Mouse (Mus musculus) liver, adult 10 weeks (tissue): ENCODE results near the gene 6720489N17Rik. TPM values are rescaled to one million over a fixed set of nuclear protein-coding genes. Genes with fewer than 3 reads are reported as not detected.

Experiments
- polyA plus RNA-seq: library from polyadenylated mRNA; stranded (reverse); fragments of 350-450 nt; fragmentation: Illumina TruSeq; extraction: RNeasy Lipid Tissue Mini Kit (QIAGEN cat#74804); gene quantifications from one replicate; pipeline ENCODE4 v1.2.3, GENCODE M21; 2014; ENCODE audit warnings: low read depth, low replicate concordance

6720489N17Rik gene
- polyA plus RNA-seq: 0.82 TPM

GRCm38 (mm10) chr13:62623577-62624276 is at the start of gene 6720489N17Rik:
Gene 6720489N17Rik, minus strand, starts transcription at chr13:62624182.

DNA sequence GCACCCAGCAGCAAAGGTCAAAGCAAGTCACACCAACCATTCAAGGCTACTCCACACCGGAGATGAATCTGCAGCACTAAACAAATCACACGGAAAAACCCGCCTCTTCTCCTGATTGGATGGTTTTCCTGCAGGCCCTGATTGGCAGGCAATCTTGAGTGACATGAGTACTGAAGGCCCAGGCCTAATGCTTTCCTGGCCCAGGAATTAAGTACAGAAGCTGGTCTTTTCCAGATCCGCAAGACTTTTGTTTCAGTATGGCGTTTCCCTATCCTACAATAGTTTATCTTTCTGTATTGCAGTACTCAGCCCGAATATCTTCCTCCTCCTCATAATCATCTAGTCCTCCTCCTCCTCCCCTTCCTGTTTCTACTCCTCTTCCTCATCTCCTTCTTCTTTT is 52.9 kb downstream of the 6720489N17Rik start, which contains the start of gene Zfp934:
TSS of gene Zfp934 (minus strand) at position 101 of the 400 bp plus-strand sequence.

DNA sequence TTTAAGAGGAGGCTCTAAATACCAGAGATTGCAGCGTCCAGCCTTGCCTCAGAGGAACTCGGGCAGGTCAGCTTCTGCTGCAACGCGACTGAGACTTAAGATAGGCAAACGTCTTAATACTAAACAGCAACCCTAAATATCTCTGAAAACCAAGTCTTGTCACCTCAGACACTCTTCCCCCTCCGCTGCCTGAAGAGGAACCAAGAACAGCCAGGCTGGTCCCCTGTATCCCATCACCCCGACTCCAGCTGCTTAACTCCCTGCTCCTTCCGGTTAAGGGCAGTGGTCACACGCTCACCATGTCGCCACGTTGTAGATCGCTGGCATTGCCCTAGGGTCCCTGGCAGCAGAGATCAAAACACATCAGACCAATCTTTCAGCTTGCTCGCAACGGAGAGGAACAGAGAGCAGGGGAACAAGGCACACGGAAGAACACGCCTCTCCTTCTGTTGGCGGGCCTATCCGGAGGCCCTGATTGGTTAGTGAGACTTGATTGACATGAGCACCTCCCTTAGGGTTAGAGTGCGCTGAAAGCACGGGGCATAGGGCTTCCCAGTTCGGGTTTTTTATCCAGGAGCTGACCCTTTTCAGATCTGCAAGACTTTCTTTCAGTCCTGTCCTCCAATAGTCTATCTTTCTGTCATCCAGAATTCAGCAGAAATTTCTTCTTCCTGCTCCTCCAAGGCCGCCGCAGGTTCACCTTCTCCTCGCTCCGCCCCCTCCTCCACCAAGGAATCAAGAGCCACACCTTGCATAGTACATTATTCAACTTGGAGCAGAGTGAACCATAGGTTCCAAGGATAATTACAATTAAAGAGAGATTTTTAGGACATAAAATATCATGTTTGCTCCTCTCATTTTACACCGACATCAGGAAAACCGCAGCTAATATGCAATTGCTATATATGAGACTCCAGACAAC is 65.5 kb downstream of the 6720489N17Rik start, which contains the start of gene Zfp935:
TSS of gene Zfp935 (minus strand) at position 323 of the 922 bp plus-strand sequence.

Other genes starting within 250 kb of the 6720489N17Rik start
- 0.85 TPM for gene Gm3604, start 241.0 kb downstream of the 6720489N17Rik start, polyA plus RNA-seq
- 9.8 TPM for gene Gm49359, start 157.3 kb downstream of the 6720489N17Rik start, polyA plus RNA-seq
- 7.9 TPM for gene Zfp935, start 65.7 kb downstream of the 6720489N17Rik start, polyA plus RNA-seq
- gene Zfp934, start 53.0 kb downstream of the 6720489N17Rik start, polyA plus RNA-seq: 2.1 TPM
- gene Platr25, start 136.5 kb upstream of the 6720489N17Rik start, polyA plus RNA-seq: 2.9 TPM
- 0.87 TPM for gene Gm5141, start 161.6 kb upstream of the 6720489N17Rik start, polyA plus RNA-seq
- not detected for gene Fbp2, start 234.2 kb upstream of the 6720489N17Rik start, polyA plus RNA-seq